Mouse (Mus musculus): ENCODE measurements at regions not wholly inside any gene's neighbourhood (a gene's known extent, or its start where the extent isn't known, plus 50 kb on each side); places are given as distances from the start of the nearest gene placed in this dataset.
"Not testable (repeated sequence)": the region's sequence is repeated elsewhere in the genome, so short reads cannot be mapped to it uniquely, and the experiment has no call there.

GRCm38 (mm10) chr5:91861440-91862187 lies 101.3 kb downstream of the Rchy1 start:
- TF ChIP-seq POLR2A (IDR thresholded peaks at IDR 0.05; ENCODE audit: insufficient read depth, low read length): no peak
- peak; percentile 2 for TF ChIP-seq CTCF (IDR thresholded peaks at IDR 0.05; ENCODE audit: low read depth, low read length)
- no peaks in the 10 kb centered on the region for H3K9me3 ChIP-seq (replicated peaks; ENCODE audit: control insufficient read depth, insufficient read depth, low read length, poor library complexity, severe bottlenecking)
- no peaks in the 10 kb centered on the region for H3K4me1 ChIP-seq (ENCODE audit: control insufficient read depth, insufficient read depth, low read length)
- H3K4me3 ChIP-seq (ENCODE audit: low read depth, low read length): no peak overlapping the region
- H3K9ac ChIP-seq (ENCODE audit: low read depth, poor library complexity, severe bottlenecking): no peak overlapping the region
- no peaks in the 10 kb centered on the region for H3K27me3 ChIP-seq (ENCODE audit: control insufficient read depth, insufficient read depth, low read length, poor library complexity, severe bottlenecking)
- H3K36me3 ChIP-seq (ENCODE audit: control insufficient read depth, insufficient read depth, low read length, poor library complexity, severe bottlenecking): no peaks in the 10 kb centered on the region
- no peak overlapping the region for H3K27ac ChIP-seq (ENCODE audit: insufficient read depth, low read length)

DNA sequence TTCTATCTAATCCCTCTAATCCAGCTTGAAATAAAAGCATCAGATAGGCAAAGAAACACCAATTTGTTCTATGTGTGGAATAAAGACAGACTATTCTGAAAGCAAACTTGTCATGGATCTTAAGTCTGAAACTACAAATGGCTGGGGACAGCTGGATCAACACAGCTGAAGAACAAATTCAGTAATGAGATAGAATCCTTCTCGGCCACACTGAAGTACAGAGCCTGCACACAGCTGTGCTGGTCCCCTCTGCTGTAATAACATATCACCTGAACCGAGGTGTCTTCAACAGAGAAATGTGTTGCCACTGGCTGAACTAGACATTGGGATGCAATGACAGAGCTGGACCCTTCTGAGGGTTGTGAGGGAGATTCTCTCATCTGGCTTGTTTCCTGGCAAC lies 102.4 kb downstream of the Rchy1 start:
- H3K27me3 ChIP-seq (ENCODE audit: control insufficient read depth, insufficient read depth, low read length, poor library complexity, severe bottlenecking): no peaks in the 10 kb centered on the region
- no peak overlapping the region for H3K4me3 ChIP-seq (ENCODE audit: low read depth, low read length)
- no peak overlapping the region for H3K27ac ChIP-seq (ENCODE audit: insufficient read depth, low read length)
- H3K9me3 ChIP-seq (replicated peaks; ENCODE audit: control insufficient read depth, insufficient read depth, low read length, poor library complexity, severe bottlenecking): no peaks in the 10 kb centered on the region
- TF ChIP-seq EP300 (IDR thresholded peaks at IDR 0.05; ENCODE audit: insufficient read depth, low read depth, low read length) (no peak), POLR2A (IDR thresholded peaks at IDR 0.05; ENCODE audit: insufficient read depth, low read length) (no peak)
- H3K4me1 ChIP-seq (ENCODE audit: control insufficient read depth, insufficient read depth, low read length): no peaks in the 10 kb centered on the region
- no peaks in the 10 kb centered on the region for H3K36me3 ChIP-seq (ENCODE audit: control insufficient read depth, insufficient read depth, low read length, poor library complexity, severe bottlenecking)
- H3K9ac ChIP-seq (ENCODE audit: low read depth, poor library complexity, severe bottlenecking): no peak overlapping the region

DNA sequence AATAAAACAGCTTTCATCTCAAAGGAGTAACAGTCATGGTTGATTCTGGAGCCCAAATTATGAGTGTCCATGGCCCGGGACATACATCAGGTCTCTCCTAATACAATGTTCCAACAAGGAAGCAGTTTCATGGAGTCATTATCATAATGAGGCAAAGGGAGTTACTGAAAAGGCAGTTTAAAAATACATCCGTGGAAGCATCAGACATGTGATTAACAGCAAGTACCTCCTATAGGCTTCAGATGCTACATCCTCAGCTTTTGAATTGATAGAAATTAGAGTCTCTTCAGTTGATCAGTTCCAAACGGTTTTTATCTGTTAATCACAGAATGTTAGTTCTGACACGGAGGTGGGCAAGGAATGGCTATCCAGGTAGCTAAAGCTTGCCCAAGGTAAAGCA lies 110.5 kb downstream of the Rchy1 start:
- TF ChIP-seq EP300 (IDR thresholded peaks at IDR 0.05; ENCODE audit: insufficient read depth, low read depth, low read length) (no peak), POLR2A (IDR thresholded peaks at IDR 0.05; ENCODE audit: insufficient read depth, low read length) (no peak), CTCF (IDR thresholded peaks at IDR 0.05; ENCODE audit: low read depth, low read length) (no peak)
- H3K27ac ChIP-seq (ENCODE audit: insufficient read depth, low read length): no peak overlapping the region
- H3K4me3 ChIP-seq (ENCODE audit: low read depth, low read length): no peak overlapping the region
- H3K9me3 ChIP-seq (replicated peaks; ENCODE audit: control insufficient read depth, insufficient read depth, low read length, poor library complexity, severe bottlenecking): no peaks in the 10 kb centered on the region
- no peak overlapping the region for H3K9ac ChIP-seq (ENCODE audit: low read depth, poor library complexity, severe bottlenecking)
- no peaks in the 10 kb centered on the region for H3K4me1 ChIP-seq (ENCODE audit: control insufficient read depth, insufficient read depth, low read length)
- no peaks in the 10 kb centered on the region for H3K36me3 ChIP-seq (ENCODE audit: control insufficient read depth, insufficient read depth, low read length, poor library complexity, severe bottlenecking)
- no peaks in the 10 kb centered on the region; the same call in 1 of the 2 replicates for H3K27me3 ChIP-seq (ENCODE audit: control insufficient read depth, insufficient read depth, low read length, poor library complexity, severe bottlenecking)

DNA sequence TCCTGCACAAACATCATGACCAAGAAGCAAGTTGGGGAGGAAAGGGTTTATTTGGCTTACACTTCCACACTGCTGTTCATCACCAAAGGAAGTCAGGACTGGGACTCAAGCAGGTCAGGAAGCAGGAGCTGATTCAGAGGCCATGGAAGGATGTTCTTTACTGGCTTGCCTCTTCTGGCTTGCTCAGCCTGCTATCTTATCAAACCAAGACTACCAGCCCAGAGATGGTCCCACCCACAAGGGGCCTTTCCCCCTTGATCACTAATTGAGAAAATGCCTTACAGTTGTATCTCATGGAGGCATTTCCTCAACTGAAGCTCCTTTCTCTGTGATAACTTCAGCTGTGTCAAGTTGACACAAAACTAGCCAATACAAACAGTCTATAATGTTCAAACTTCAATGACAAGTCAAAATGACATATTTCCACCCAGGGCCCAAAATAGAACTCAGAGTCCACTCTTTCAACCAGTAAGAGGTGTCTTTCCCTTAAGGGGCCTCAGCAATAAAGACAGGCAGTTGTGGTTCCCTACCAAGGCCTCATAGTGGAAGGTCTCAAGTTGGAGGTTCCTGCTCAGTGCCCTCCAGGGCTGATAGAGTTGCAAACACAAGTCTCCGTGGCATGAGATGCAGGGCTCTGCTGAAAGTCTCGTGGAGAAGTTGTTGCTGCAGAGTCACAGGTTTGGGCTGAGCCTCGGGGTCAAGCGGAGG lies 111.9 kb downstream of the Rchy1 start:
- not testable (repeated sequence) for H3K4me3 ChIP-seq (ENCODE audit: low read depth, low read length); H3K4me1 ChIP-seq (ENCODE audit: control insufficient read depth, insufficient read depth, low read length); H3K27ac ChIP-seq (ENCODE audit: insufficient read depth, low read length); H3K27me3 ChIP-seq (ENCODE audit: control insufficient read depth, insufficient read depth, low read length, poor library complexity, severe bottlenecking); H3K36me3 ChIP-seq (ENCODE audit: control insufficient read depth, insufficient read depth, low read length, poor library complexity, severe bottlenecking); H3K9ac ChIP-seq (ENCODE audit: low read depth, poor library complexity, severe bottlenecking); H3K9me3 ChIP-seq (replicated peaks; ENCODE audit: control insufficient read depth, insufficient read depth, low read length, poor library complexity, severe bottlenecking)

DNA sequence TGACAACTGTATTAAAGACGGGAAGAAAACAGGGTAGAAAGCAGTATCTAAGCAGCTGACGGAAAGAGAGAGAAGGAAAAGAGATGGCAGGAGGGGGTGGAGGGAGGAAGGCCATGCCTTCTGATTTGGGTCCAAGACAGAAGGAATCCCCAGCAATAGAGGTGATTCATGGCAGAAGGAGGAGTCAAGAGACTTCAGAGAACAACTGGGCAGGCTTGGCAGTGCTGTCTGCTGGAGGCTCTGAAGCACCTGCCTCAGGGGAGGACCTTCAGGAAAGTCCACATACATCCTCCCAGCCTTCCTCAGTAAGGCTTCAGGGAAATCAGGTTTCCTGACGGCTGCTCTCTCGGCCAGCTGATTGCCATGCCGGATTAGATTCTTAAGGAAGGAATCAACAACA lies 112.4 kb downstream of the Rchy1 start:
- no peak overlapping the region for H3K27ac ChIP-seq (ENCODE audit: insufficient read depth, low read length)
- H3K9me3 ChIP-seq (replicated peaks; ENCODE audit: control insufficient read depth, insufficient read depth, low read length, poor library complexity, severe bottlenecking): no peaks in the 10 kb centered on the region
- no peak overlapping the region for H3K9ac ChIP-seq (ENCODE audit: low read depth, poor library complexity, severe bottlenecking)
- H3K27me3 ChIP-seq (ENCODE audit: control insufficient read depth, insufficient read depth, low read length, poor library complexity, severe bottlenecking): no peaks in the 10 kb centered on the region; the same call in 1 of the 2 replicates
- H3K36me3 ChIP-seq (ENCODE audit: control insufficient read depth, insufficient read depth, low read length, poor library complexity, severe bottlenecking): no peaks in the 10 kb centered on the region
- H3K4me1 ChIP-seq (ENCODE audit: control insufficient read depth, insufficient read depth, low read length): no peaks in the 10 kb centered on the region
- no peak for TF ChIP-seq POLR2A (IDR thresholded peaks at IDR 0.05; ENCODE audit: insufficient read depth, low read length)
- TF ChIP-seq CTCF (IDR thresholded peaks at IDR 0.05; ENCODE audit: low read depth, low read length): no peak
- TF ChIP-seq EP300 (IDR thresholded peaks at IDR 0.05; ENCODE audit: insufficient read depth, low read depth, low read length): no peak
- H3K4me3 ChIP-seq (ENCODE audit: low read depth, low read length): no peak overlapping the region

DNA sequence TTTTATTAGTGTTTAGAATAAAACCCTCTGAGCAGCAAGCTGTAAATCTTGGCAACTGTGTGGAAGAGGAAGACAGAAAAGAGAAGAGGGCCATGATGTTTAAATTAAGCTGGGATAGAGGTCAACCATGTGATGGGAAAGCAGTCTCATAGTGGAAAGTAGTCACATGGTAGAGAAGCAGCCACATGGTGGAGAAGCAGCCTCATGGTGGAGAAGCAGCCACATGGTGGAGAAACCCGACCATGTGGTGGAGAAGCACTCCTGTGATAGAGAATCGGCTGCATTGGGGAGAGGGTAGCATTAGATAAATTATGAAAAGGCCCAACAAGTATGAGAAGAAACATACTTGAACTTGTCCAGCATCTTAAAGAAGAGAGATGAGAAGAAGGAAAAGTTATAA lies 113.3 kb downstream of the Rchy1 start:
- Histone ChIP-seq H3K27me3 (ENCODE audit: control insufficient read depth, insufficient read depth, low read length, poor library complexity, severe bottlenecking) (no peaks in the 10 kb centered on the region; the same call in 1 of the 2 replicates), H3K9ac (ENCODE audit: low read depth, poor library complexity, severe bottlenecking) (no peak overlapping the region), H3K36me3 (ENCODE audit: control insufficient read depth, insufficient read depth, low read length, poor library complexity, severe bottlenecking) (no peaks in the 10 kb centered on the region), H3K4me1 (ENCODE audit: control insufficient read depth, insufficient read depth, low read length) (no peaks in the 10 kb centered on the region), H3K9me3 (replicated peaks; ENCODE audit: control insufficient read depth, insufficient read depth, low read length, poor library complexity, severe bottlenecking) (no peaks in the 10 kb centered on the region), H3K27ac (ENCODE audit: insufficient read depth, low read length) (no peak overlapping the region), H3K4me3 (ENCODE audit: low read depth, low read length) (no peak overlapping the region)
- TF ChIP-seq CTCF (IDR thresholded peaks at IDR 0.05; ENCODE audit: low read depth, low read length) (no peak), EP300 (IDR thresholded peaks at IDR 0.05; ENCODE audit: insufficient read depth, low read depth, low read length) (no peak), POLR2A (IDR thresholded peaks at IDR 0.05; ENCODE audit: insufficient read depth, low read length) (no peak)

Measured in ES-Bruce4 (cell line).